Mouse (Mus musculus): Measurements from ENCODE around the gene Zgrf1. TPM values are rescaled to one million over a fixed set of nuclear protein-coding genes. Genes with fewer than 3 reads are reported as not detected.

The Zgrf1 gene
- total RNA-seq (2023) = 10 to 100 TPM in 1 of 2 experiments, 1 to 10 TPM in 1; 9.1 to 10.4 TPM

GRCm38 (mm10) chr3:127552973-127553719 lies at the start of gene Zgrf1, which contains the start of gene Larp7:
Gene Zgrf1, plus strand, starts transcription at chr3:127553489.
Gene Larp7, minus strand, starts transcription at chr3:127553349.

GRCm38 (mm10) chr3:127633080-127634032 lies 80.1 kb downstream of the Zgrf1 start, which contains the start of gene Neurog2:
Gene Neurog2, plus strand, starts transcription at chr3:127633135.

Other genes with a start within 250 kb of the Zgrf1 start
- not detected for gene Ank2, start 54.1 kb upstream of the Zgrf1 start, total RNA-seq (2023)
- 10 to 100 TPM; 41.3 to 43.6 TPM for gene Larp7, start 140 bp upstream of the Zgrf1 start, total RNA-seq (2023)
- not detected for gene Neurog2, start 79.6 kb downstream of the Zgrf1 start, total RNA-seq (2023)
- 10 to 100 TPM in 1 of 2 experiments, 1 to 10 TPM in 1; 9.3 to 18.2 TPM for gene Alpk1, start 227.0 kb downstream of the Zgrf1 start, total RNA-seq (2023)
- 10 to 100 TPM; 24.9 to 25.9 TPM for gene Tifa, start 236.3 kb downstream of the Zgrf1 start, total RNA-seq (2023)

Data from B cell, adult 67 days (primary cell).